Mouse (Mus musculus): ENCODE data around the gene Sv2b. TPM values are rescaled to one million over a fixed set of nuclear protein-coding genes. Genes with fewer than 3 reads are reported as not detected.

Sv2b gene
- polyA plus RNA-seq, 1 experiment from 2014 or later, result 4.6 TPM

- H3K27me3 ChIP-seq, result peaks cover 9% of the 10 kb centered on the region
- H3K36me3 ChIP-seq (replicated peaks), result no peaks in the 10 kb centered on the region
- no peak overlapping the region for H3K4me2 ChIP-seq
- H3K4me1 ChIP-seq, result no peaks in the 10 kb centered on the region
- 52% methylated on average over 5 of the region's 5 CpGs for WGBS
- H3K9ac ChIP-seq, result no peak overlapping the region
- H3K9me3 ChIP-seq, result no peaks in the 10 kb centered on the region
- H3K4me3 ChIP-seq (replicated peaks), result no peak overlapping the region
- no peak for ATAC-seq (ENCODE audit: low FRiP score)
- H3K27ac ChIP-seq, result no peak overlapping the region
Measured at GRCm38 (mm10) chr7:75314873-75315272, 5.8 kb upstream of the Sv2b start.

- Histone ChIP-seq H3K27ac (no peak overlapping the region), H3K4me1 (peaks cover 12% of the 10 kb centered on the region; the same call in 1 of the 2 replicates), H3K4me3 (replicated peaks) (no peak overlapping the region), H3K4me2 (no peak overlapping the region), H3K27me3 (peaks cover 46% of the 10 kb centered on the region), H3K36me3 (replicated peaks) (no peaks in the 10 kb centered on the region), H3K9ac (no peak overlapping the region), H3K9me3 (no peaks in the 10 kb centered on the region)
- 74% methylated on average over 8 of the region's 8 CpGs for WGBS
- ATAC-seq (ENCODE audit: low FRiP score), result no peak
Measured at GRCm38 (mm10) chr7:75309570-75309969, 508 bp upstream of the Sv2b start.

GRCm38 (mm10) chr7:75308140-75308456, 964 bp downstream of the Sv2b start:
- H3K27ac ChIP-seq, result no peak overlapping the region
- H3K4me2 ChIP-seq, result peak overlapping the region; percentile 93
- peaks cover 48% of the 10 kb centered on the region for H3K27me3 ChIP-seq
- peak overlapping the region; percentile 53; the same call in 1 of the 2 replicates for H3K9ac ChIP-seq
- no peaks in the 10 kb centered on the region for H3K36me3 ChIP-seq (replicated peaks)
- WGBS, result 8% methylated on average over 8 of the region's 8 CpGs
- H3K4me3 ChIP-seq (replicated peaks), result peak overlapping the region; percentile 50
- no peak for ATAC-seq (ENCODE audit: low FRiP score)
- no peaks in the 10 kb centered on the region for H3K9me3 ChIP-seq
- H3K4me1 ChIP-seq, result peaks cover 12% of the 10 kb centered on the region; the same call in 1 of the 2 replicates

GRCm38 (mm10) chr7:75307570-75308087, 1.4 kb downstream of the Sv2b start:
- no peak for ATAC-seq (ENCODE audit: low FRiP score)
- Histone ChIP-seq H3K27ac (no peak overlapping the region), H3K4me2 (peak overlapping the region; percentile 93), H3K4me1 (peaks cover 12% of the 10 kb centered on the region; the same call in 1 of the 2 replicates), H3K4me3 (replicated peaks) (peak overlapping the region; percentile 50), H3K27me3 (peaks cover 51% of the 10 kb centered on the region), H3K9me3 (no peaks in the 10 kb centered on the region), H3K36me3 (replicated peaks) (no peaks in the 10 kb centered on the region), H3K9ac (no peak overlapping the region; the same call in 1 of the 2 replicates)
- WGBS, result 40% methylated on average over 8 of the region's 8 CpGs

GRCm38 (mm10) chr7:75305901-75306465, 3.1 kb downstream of the Sv2b start:
- Histone ChIP-seq H3K4me1 (peaks cover 12% of the 10 kb centered on the region; the same call in 1 of the 2 replicates), H3K9me3 (no peaks in the 10 kb centered on the region), H3K27ac (no peak overlapping the region), H3K4me2 (no peak overlapping the region), H3K9ac (no peak overlapping the region), H3K27me3 (peaks cover 51% of the 10 kb centered on the region), H3K4me3 (replicated peaks) (no peak overlapping the region), H3K36me3 (replicated peaks) (no peaks in the 10 kb centered on the region)
- 84% methylated on average over 9 of the region's 9 CpGs for WGBS
- ATAC-seq (ENCODE audit: low FRiP score), result no peak

GRCm38 (mm10) chr7:75302523-75303215, 6.4 kb downstream of the Sv2b start:
- H3K27ac ChIP-seq, result no peak overlapping the region
- H3K9me3 ChIP-seq, result no peaks in the 10 kb centered on the region
- H3K27me3 ChIP-seq, result peaks cover 40% of the 10 kb centered on the region
- H3K4me2 ChIP-seq, result no peak overlapping the region
- 86% methylated on average over 6 of the region's 6 CpGs for WGBS
- no peak overlapping the region for H3K9ac ChIP-seq
- ATAC-seq (ENCODE audit: low FRiP score), result no peak
- H3K4me3 ChIP-seq (replicated peaks), result no peak overlapping the region
- 0 out of 2 replicates have a peak, but pooled peaks cover under 1% of the 10 kb centered on the region for H3K4me1 ChIP-seq
- no peaks in the 10 kb centered on the region for H3K36me3 ChIP-seq (replicated peaks)

GRCm38 (mm10) chr7:75299245-75299644, 9.8 kb downstream of the Sv2b start:
- no peaks in the 10 kb centered on the region for H3K9me3 ChIP-seq
- WGBS, result 85% methylated on average over 4 of the region's 4 CpGs
- no peak for ATAC-seq (ENCODE audit: low FRiP score)
- no peaks in the 10 kb centered on the region for H3K36me3 ChIP-seq (replicated peaks)
- no peak overlapping the region for H3K9ac ChIP-seq
- H3K4me3 ChIP-seq (replicated peaks), result no peak overlapping the region
- no peak overlapping the region for H3K27ac ChIP-seq
- H3K27me3 ChIP-seq, result peaks cover 31% of the 10 kb centered on the region
- H3K4me1 ChIP-seq, result peaks cover 24% of the 10 kb centered on the region
- no peak overlapping the region for H3K4me2 ChIP-seq

- WGBS, result 3% methylated on average over 6 of the region's 6 CpGs
- no peak for ATAC-seq (ENCODE audit: low FRiP score)
- no peak overlapping the region for H3K4me3 ChIP-seq (replicated peaks)
- H3K9me3 ChIP-seq, result no peaks in the 10 kb centered on the region
- H3K36me3 ChIP-seq (replicated peaks), result no peaks in the 10 kb centered on the region
- H3K4me2 ChIP-seq, result no peak overlapping the region
- H3K9ac ChIP-seq, result no peak overlapping the region
- H3K27me3 ChIP-seq, result peaks cover 37% of the 10 kb centered on the region
- H3K4me1 ChIP-seq, result peaks cover 30% of the 10 kb centered on the region
- no peak overlapping the region for H3K27ac ChIP-seq
Measured at GRCm38 (mm10) chr7:75296688-75297119, 12.4 kb downstream of the Sv2b start.

GRCm38 (mm10) chr7:75295228-75295865, 13.7 kb downstream of the Sv2b start:
- no peak overlapping the region for H3K4me3 ChIP-seq (replicated peaks)
- no peaks in the 10 kb centered on the region for H3K36me3 ChIP-seq (replicated peaks)
- no peaks in the 10 kb centered on the region for H3K9me3 ChIP-seq
- peak; percentile 57; the same call in 1 of the 2 replicates for ATAC-seq (ENCODE audit: low FRiP score)
- no peak overlapping the region for H3K27ac ChIP-seq
- H3K4me1 ChIP-seq, result peaks cover 30% of the 10 kb centered on the region
- no peak overlapping the region for H3K4me2 ChIP-seq
- peaks cover 37% of the 10 kb centered on the region for H3K27me3 ChIP-seq
- WGBS, result 12% methylated on average over 5 of the region's 5 CpGs
- no peak overlapping the region for H3K9ac ChIP-seq

GRCm38 (mm10) chr7:75292246-75292645, 16.8 kb downstream of the Sv2b start:
- Histone ChIP-seq H3K27me3 (peaks cover 16% of the 10 kb centered on the region), H3K27ac (no peak overlapping the region), H3K36me3 (replicated peaks) (no peaks in the 10 kb centered on the region), H3K4me2 (no peak overlapping the region), H3K4me3 (replicated peaks) (no peak overlapping the region), H3K9me3 (no peaks in the 10 kb centered on the region), H3K4me1 (peaks cover 30% of the 10 kb centered on the region), H3K9ac (no peak overlapping the region)
- 14% methylated on average over 3 of the region's 3 CpGs for WGBS
- no peak for ATAC-seq (ENCODE audit: low FRiP score)

- H3K27ac ChIP-seq, result no peak overlapping the region
- WGBS, result 65% methylated on average over 2 of the region's 2 CpGs
- H3K4me2 ChIP-seq, result no peak overlapping the region
- H3K4me1 ChIP-seq, result peaks cover 15% of the 10 kb centered on the region
- ATAC-seq (ENCODE audit: low FRiP score), result no peak
- H3K9me3 ChIP-seq, result no peaks in the 10 kb centered on the region
- H3K27me3 ChIP-seq, result peaks cover 10% of the 10 kb centered on the region; the same call in 1 of the 2 replicates
- H3K9ac ChIP-seq, result no peak overlapping the region
- no peaks in the 10 kb centered on the region for H3K36me3 ChIP-seq (replicated peaks)
- H3K4me3 ChIP-seq (replicated peaks), result no peak overlapping the region
Measured at GRCm38 (mm10) chr7:75290554-75290953, 18.5 kb downstream of the Sv2b start.

GRCm38 (mm10) chr7:75287237-75287636, 21.8 kb downstream of the Sv2b start:
- Histone ChIP-seq H3K9me3 (no peaks in the 10 kb centered on the region), H3K36me3 (replicated peaks) (no peaks in the 10 kb centered on the region), H3K9ac (no peak overlapping the region), H3K27ac (no peak overlapping the region), H3K4me1 (peaks cover under 1% of the 10 kb centered on the region; the same call in 1 of the 2 replicates), H3K4me3 (replicated peaks) (no peak overlapping the region), H3K4me2 (no peak overlapping the region), H3K27me3 (no peaks in the 10 kb centered on the region; the same call in 1 of the 2 replicates)
- no peak for ATAC-seq (ENCODE audit: low FRiP score)
- 86% methylated on average over 6 of the region's 6 CpGs for WGBS
